Mouse (Mus musculus) bone marrow macrophage, adult 2 months (primary cell): ENCODE data around the gene Zfp580.

Experiments used
- CTCF ChIP-seq: IDR thresholded peaks from 2 replicates; pipeline ENCODE4 v1.5.1; 2012; ENCODE audit warnings: low read depth, mild to moderate bottlenecking, low read length, moderate library complexity
- POLR2A ChIP-seq: IDR thresholded peaks from 2 replicates; pipeline ENCODE4 v1.6.1; 2012; ENCODE audit warnings: mild to moderate bottlenecking, low read depth, low read length, borderline replicate concordance

DNA sequence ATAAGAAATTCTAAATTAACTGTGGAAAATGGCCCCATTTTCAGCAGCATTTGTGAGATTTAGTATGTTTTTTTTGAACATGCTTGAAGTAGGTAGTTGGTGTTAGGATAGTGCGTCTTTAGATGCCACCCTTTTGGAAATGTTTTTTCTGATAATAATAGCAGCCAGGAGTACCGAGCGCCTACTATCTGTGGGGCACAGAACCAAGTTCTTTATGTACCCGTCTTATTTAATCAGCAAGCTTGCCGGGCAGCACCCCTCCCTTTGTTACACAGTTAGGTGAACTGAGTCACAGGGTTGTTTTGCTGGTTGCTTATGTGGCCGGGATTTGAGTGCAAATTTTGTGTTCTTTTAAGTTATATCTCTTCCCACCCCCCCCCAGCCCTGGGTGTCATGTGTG lies 29.9 kb downstream of the Zfp580 start:
- TF ChIP-seq CTCF (no peak), POLR2A (no peak)
